Mouse (Mus musculus) adrenal gland, adult 10 weeks (tissue): Measurements from ENCODE around the gene BB287469. TPM values are rescaled to one million over a fixed set of nuclear protein-coding genes. Genes with fewer than 3 reads are reported as not detected.

Experiments
- polyA plus RNA-seq: library from polyadenylated mRNA; stranded (reverse); fragments of 350-450 nt; fragmentation: Illumina TruSeq; extraction: RNeasy Lipid Tissue Mini Kit (QIAGEN cat#74804); gene quantifications from one replicate; pipeline ENCODE4 v1.2.3, GENCODE M21; 2014; ENCODE audit warnings: low read depth, low replicate concordance

The BB287469 gene
- polyA plus RNA-seq, result not detected

DNA sequence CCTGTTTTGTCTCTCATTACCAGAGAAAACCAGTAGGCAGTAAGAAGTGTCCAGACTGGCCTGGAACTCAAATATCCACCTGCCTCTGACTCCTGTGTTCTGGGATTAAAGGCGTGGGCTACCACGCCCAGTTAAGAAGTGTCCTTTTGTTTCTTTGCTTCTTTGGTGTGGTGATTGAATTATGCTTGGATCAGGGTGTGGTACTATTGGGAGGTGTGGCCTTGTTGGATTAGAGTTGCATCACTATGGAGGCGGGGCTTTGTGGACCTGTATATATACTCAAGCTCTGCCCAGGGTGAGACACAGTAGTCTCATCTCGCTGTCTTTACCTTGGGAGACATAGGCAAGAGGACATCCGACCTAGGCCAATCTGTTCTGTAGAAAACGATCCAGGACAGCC is at the start of gene BB287469:
Gene BB287469 (plus strand): TSS at position 301 of the 400 bp plus-strand sequence.

DNA sequence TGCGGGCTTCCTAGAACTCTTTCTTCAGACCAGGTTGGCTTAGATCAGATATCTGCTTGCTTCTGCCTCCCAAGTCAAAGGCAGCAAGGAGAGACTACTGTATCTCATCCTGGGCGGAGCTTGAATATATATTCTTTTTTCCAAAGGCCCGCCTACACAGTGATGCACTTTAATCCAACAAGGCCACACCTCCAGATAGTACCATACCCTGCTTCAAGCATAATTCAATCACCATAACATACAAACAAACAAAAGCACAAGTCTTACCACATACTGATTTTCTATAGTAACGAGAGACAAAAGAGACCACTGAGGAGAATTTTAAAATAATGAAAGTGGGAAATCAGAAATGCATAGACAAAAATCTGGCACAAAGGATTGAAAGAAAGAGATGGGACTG is 40.7 kb upstream of the BB287469 start, which contains the start of gene Gm21319:
Gene Gm21319 (minus strand): TSS at position 101 of the 400 bp plus-strand sequence.

DNA sequence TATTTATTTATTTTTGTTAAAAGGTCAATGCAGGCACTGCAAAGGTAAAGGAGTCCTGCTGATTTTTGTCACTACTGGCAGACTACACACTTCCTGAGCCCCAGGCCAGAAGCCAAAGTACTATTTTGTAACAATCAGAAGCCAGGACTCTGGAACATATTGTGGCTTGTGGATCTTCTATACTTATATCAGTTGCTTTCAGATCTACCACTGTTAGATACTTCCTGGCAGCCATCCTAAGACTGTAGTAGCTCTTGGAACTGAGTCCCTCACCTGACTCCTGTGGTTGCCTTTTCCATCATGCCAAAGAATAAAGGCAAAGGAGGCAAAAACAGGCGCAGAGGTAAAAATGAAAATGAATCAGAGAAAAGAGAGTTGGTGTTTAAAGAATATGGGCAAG is 21.2 kb upstream of the BB287469 start, which contains the start of gene Gm21936:
Gene Gm21936 (plus strand): TSS at position 301 of the 400 bp plus-strand sequence.

DNA sequence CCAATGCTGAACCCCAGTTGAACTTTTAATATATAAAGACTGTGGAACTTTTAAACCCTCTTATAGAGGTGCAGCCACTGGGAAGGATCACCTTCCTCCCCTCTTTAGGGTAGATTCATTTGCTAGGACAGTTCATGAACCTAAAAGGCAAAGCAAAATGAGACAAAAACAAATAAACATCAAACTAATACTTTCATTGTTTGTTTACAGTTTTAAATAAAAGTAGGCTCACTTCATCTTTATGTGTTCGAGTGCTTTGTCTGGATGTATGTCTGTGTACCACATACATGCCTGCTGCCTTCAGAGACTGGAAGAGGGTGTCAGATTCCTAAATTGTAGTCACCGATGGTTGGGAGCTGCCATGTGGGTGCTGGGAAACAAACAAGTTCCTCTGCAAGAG is 25.9 kb downstream of the BB287469 start, which contains the start of gene Gm2001:
Gene Gm2001 (minus strand): TSS at position 101 of the 400 bp plus-strand sequence.

Other genes starting within 250 kb of the BB287469 start
- gene Oog1, start 213.9 kb upstream of the BB287469 start, polyA plus RNA-seq, result not detected
- not detected for gene Gm4027, start 197.7 kb upstream of the BB287469 start, polyA plus RNA-seq
- not detected for gene Gm16381, start 172.0 kb upstream of the BB287469 start, polyA plus RNA-seq
- gene Gm21319, start 40.8 kb upstream of the BB287469 start, polyA plus RNA-seq, result not detected
- not detected for gene Gm21936, start 21.1 kb upstream of the BB287469 start, polyA plus RNA-seq
- gene Gm2001, start 25.8 kb downstream of the BB287469 start, polyA plus RNA-seq, result not detected
- gene Gm2016, start 57.5 kb downstream of the BB287469 start, polyA plus RNA-seq, result not detected
- gene Gm2022, start 78.8 kb downstream of the BB287469 start, polyA plus RNA-seq, result not detected
- not detected for gene Gm2035, start 103.3 kb downstream of the BB287469 start, polyA plus RNA-seq
- not detected for gene Gm2042, start 137.5 kb downstream of the BB287469 start, polyA plus RNA-seq
- not detected for gene Gm2075, start 195.3 kb downstream of the BB287469 start, polyA plus RNA-seq
- gene Gm6803, start 202.2 kb downstream of the BB287469 start, polyA plus RNA-seq, result not detected
- gene Gm2056, start 210.4 kb downstream of the BB287469 start, polyA plus RNA-seq, result not detected